Mouse (Mus musculus): ENCODE data around the gene Rasgef1b.

The Rasgef1b gene

DNA sequence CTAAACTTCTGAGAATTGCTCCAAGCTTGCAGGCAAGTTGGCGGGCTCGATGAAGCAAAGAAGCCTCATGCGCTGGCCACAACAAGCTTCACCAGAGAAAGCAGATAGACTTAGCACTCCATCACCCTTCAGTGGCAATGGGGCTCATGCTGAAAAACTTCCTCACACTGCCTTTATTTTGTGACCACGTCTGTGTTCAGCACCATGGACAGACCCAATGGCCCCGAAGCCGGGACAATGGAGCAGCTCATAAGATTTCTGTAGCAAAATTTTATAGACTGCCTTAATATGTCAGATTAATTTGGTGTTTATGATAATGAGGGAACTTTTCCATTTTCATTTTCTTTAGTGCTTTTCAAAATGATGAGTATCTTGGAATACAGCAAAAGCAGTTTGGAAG lies 21.6 kb downstream of the Rasgef1b start:
- DNase-seq (ENCODE audit: low spot score), result no peak

DNA sequence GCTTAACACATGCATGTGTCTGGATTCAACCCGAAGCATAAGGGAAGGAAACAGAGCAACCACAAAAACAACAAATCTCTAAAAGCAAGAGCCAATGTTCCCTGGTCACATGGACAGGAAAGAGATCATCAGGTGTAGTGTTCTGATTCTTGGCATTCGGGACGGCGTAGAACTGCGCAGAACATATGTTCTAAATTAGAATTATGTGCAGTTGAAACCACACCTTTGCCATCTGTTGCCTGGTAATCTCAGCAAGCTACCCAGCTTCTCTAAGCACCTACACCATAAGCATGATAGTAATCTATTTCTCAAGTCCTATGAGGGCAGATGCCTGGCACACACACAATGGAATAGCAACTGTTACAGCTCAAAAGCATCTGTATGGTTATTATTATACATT lies 27.1 kb downstream of the Rasgef1b start:
- no peak for DNase-seq (ENCODE audit: low spot score)

- DNase-seq (ENCODE audit: low spot score), result no peak
Measured at GRCm38 (mm10) chr5:99694712-99695360, 34.0 kb downstream of the Rasgef1b start.

GRCm38 (mm10) chr5:99689909-99690308 lies 39.0 kb downstream of the Rasgef1b start:
- DNase-seq (ENCODE audit: low spot score), result no peak

DNA sequence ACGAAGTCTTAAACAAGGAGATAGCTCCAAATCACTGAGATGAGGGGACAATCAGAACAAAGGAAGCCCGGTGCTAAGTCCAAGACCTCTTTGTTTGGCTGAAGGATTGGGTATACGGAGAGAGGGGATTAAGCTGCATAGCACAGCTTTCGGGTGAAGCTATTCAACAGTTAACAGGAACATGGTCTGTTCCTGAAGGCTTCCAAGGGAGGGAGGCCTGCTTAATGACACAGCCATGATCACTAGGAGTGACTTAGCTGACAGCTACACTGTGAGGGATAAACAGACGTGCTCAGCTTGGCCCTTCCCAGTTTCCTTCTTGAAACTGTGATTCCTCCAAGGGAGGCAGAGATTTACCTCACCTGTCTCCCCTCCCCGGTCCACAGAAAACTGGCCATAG lies 41.0 kb downstream of the Rasgef1b start:
- no peak for DNase-seq (ENCODE audit: low spot score)

- DNase-seq (ENCODE audit: low spot score), result no peak
Measured at GRCm38 (mm10) chr5:99684023-99684422, 44.8 kb downstream of the Rasgef1b start.

GRCm38 (mm10) chr5:99669971-99670571 lies 58.8 kb downstream of the Rasgef1b start:
- no peak for DNase-seq (ENCODE audit: low spot score)

DNA sequence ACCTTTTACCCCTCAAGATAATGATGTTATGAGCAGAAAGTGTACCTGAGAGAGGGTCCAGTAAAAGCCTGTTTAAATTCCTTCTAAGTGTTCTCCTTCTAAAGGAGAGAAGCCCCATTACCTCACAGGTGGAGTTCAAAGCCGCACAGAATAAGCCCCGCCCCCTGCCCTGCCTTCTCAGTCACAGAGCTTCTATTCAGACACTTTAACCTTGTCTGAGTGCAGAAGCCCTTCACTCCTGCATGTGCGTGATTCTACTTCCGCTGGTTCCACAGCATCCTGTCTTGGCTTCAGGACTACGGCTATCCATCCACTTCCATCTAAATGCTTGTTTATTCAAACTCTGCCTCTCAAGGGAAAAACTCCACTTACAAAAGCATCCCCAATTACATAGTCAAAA lies 72.8 kb downstream of the Rasgef1b start:
- no peak for DNase-seq (ENCODE audit: low spot score)

DNA sequence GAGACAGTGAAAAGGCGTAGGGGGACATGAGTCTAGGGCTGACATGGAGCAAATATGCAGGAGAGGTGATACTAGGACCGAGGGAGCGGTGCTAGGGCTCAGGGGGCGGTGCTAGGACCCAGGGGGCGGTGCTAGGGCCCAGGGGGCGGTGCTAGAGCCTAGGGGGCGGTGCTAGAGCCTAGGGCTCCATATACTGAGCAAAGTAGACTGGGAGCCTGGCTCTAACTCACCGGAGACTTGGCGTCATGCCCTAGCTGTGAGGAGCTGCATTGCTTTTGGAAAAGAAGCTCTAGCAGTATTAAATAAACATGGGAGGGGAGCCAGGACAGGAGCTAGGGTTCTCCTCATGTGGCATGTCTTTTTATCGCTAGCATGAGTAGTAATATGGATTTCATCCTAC lies 75.9 kb downstream of the Rasgef1b start:
- DNase-seq (ENCODE audit: low spot score), result no peak

DNA sequence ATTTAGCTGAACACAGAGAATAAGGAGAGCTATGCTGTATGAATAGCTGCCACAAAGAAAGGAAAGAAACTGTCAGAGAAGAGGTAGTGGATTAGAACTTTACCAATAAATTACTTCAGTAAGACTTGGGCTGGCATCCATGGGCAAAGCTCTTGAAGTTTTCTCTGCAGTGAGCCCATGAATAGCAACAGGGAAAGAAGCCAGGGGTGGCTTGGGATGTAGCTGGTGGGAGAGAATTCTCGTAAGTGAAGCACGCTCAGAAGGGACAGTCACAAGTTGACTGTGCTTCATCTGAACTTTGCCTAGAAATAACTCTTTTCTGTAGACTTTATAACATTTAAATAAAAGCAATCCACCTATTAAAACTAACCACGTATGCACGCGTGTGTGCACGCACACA lies 87.5 kb downstream of the Rasgef1b start:
- DNase-seq (ENCODE audit: low spot score), result no peak

- DNase-seq (ENCODE audit: low spot score), result no peak
Measured at GRCm38 (mm10) chr5:99636575-99636974, 92.3 kb downstream of the Rasgef1b start.

DNA sequence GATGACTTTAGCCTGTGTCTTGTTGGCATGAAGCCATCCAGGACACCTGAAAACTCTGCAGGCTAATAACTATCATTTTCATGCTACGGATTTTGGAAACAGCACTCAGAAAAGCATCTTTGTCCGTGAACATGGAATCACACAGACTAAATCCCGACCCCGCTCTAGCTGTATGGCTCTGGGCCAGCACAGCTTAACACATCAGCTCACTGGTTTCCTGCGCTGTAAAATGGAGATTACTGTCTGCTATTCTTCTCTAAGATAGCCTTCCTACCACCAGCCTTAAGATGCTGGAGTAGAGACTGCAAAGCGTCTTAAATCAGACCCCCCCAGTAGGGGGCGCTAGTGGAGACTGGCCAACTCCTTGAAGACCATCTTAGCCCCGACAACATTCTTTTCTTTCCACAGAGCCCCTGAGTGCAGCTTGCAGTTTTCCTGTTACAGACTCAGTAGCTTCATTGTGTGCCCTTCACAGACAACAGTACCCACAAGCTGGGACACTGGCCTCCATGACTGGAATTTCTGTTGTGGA lies 94.8 kb downstream of the Rasgef1b start:
- DNase-seq (ENCODE audit: low spot score), result no peak

DNA sequence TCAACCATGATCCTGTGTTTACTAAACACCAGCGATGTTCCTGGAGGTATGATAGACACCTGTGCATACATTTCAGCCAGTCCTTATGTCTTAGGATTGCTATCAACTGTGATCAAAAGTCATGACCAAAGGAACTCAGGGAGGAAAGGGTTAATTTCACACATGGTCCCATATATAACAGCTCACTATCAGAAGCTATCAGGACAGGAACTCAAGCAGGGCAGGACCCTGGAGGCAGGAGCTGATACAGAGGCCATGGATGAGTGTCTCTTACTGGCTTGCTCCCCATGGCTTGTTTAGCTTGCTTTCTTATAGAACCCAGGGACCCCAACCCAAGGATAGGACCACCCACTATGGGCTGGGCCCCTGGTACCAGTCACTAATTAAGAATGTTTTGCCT lies 95.3 kb downstream of the Rasgef1b start:
- no peak for DNase-seq (ENCODE audit: low spot score)

- DNase-seq (ENCODE audit: low spot score), result no peak
Measured at GRCm38 (mm10) chr5:99632649-99633310, 96.1 kb downstream of the Rasgef1b start.

DNA sequence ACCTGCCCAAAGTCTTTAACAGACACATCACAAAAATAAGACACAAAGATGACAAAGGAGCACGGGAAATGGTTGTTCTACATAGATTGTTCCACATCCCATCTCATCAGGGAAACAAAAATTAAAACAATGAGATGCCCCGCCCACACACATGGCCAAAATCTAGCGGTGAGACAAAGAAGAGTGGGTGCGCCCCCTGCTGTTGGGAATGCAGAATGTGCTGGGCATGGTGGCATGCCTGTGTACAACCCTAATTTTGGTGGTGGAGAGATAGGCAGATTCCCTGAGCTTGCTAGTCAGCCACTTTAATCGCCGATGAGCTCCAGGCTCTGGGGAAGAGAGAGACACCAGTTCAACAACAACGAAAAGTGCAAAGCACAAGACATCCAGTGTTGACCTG lies 98.8 kb downstream of the Rasgef1b start:
- peak; percentile 23 for DNase-seq (ENCODE audit: low spot score)

- DNase-seq (ENCODE audit: low spot score), result no peak
Measured at GRCm38 (mm10) chr5:99625603-99626002, 103.3 kb downstream of the Rasgef1b start.

- DNase-seq (ENCODE audit: low spot score), result no peak
Measured at GRCm38 (mm10) chr5:99620771-99621170, 108.1 kb downstream of the Rasgef1b start.

GRCm38 (mm10) chr5:99617271-99617800 lies 111.5 kb downstream of the Rasgef1b start:
- no peak for DNase-seq (ENCODE audit: low spot score)

GRCm38 (mm10) chr5:99613321-99614118 lies 115.3 kb downstream of the Rasgef1b start:
- DNase-seq (ENCODE audit: low spot score), result no peak

DNA sequence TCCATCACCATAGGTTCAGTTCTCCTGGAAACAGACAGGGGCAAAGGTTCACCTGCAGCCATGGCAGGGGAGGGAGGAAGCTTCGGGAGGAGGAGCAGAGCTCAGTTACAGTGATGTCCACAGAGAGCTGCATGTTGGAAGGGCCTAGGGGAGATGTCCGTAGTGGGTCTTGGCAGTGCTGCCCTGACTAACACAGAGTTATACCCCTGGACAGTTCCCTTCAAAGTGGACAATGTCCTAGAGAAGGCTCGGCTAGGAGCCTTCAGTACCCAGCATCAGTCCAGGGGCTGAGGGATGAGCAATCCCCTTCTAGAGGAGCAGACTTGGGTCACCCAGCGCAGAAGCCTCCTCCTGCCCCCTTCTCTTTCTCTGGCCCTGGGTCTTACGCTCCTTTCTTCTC lies 121.3 kb downstream of the Rasgef1b start:
- no peak for DNase-seq (ENCODE audit: low spot score)

GRCm38 (mm10) chr5:99606164-99606858 lies 122.6 kb downstream of the Rasgef1b start:
- DNase-seq (ENCODE audit: low spot score), result no peak
